ENCODE assay signal across 18 mouse cellular contexts in genomic region chr5:130294598-130294997, GRCm38 (mm10). TPM values are rescaled to one million over a fixed set of nuclear protein-coding genes. Genes with fewer than 3 reads are reported as not detected.
DNase-seq lines count a peak whose midpoint lies in the region; ATAC-seq and TF ChIP-seq lines count a peak whose summit lies in the region.
"Had no signal": no experiment of that assay in that cellular context is flagged by ENCODE, and none has a peak within 500 bp of the region (broad histone marks: within the 10 kb centered on the region; RNA-seq: fewer than 3 reads in every experiment).

No protein-coding gene starts in this region.

- no peak overlapping the region for H3K4me3 ChIP-seq in forebrain, embryonic 12.5 days (replicated peaks)
- no peak overlapping the region for H3K4me3 ChIP-seq in forebrain, embryonic 10.5 days
- H3K4me3 ChIP-seq in hindbrain, postnatal 0 days (ENCODE audit: low read length): no peak overlapping the region
- H3K4me3 ChIP-seq in hindbrain, embryonic 11.5 days (ENCODE audit: low read depth, low read length): no peak overlapping the region
- H3K4me3 ChIP-seq: heart, embryonic 13.5 days; hindbrain, embryonic 12.5 days had no signal

- DNase-seq in forebrain, embryonic 10.5 days (ENCODE audit: extremely low spot score, low spot score): no peak
- DNase-seq in hindbrain, postnatal 0 days (ENCODE audit: low spot score): no peak
- DNase-seq in hindbrain, embryonic 11.5 days (ENCODE audit: low spot score): no peak
- peak; percentile 39 for DNase-seq in right cerebral cortex, postnatal 4 days
- no peak for DNase-seq in right cerebral cortex, postnatal 14 days
- peak; percentile 51 for DNase-seq in telencephalon, adult 2 months (ENCODE audit: low read depth, low spot score)
- DNase-seq in cerebellum, adult 9-10 months: no peak
- DNase-seq: adrenal gland, postnatal 10 days; cerebellum, adult 8-10 months; cerebellum, postnatal 25 days; gastrocnemius, postnatal 36 days; heart, adult 11 months; heart, postnatal 36 days; kidney, adult 11 months had no signal

- ATAC-seq in forebrain, embryonic 12.5 days (ENCODE audit: low FRiP score): no peak
- no peak for ATAC-seq in hindbrain, postnatal 0 days
- ATAC-seq in hindbrain, embryonic 11.5 days (ENCODE audit: low FRiP score): no peak
- ATAC-seq: hindbrain, embryonic 16.5 days had no signal

- peaks cover 62% of the 10 kb centered on the region for H3K36me3 ChIP-seq in forebrain, embryonic 12.5 days (replicated peaks)
- peaks cover 93% of the 10 kb centered on the region for H3K36me3 ChIP-seq in forebrain, embryonic 10.5 days (replicated peaks)
- peaks cover 20% of the 10 kb centered on the region; the same call in 1 of the 2 replicates for H3K36me3 ChIP-seq in hindbrain, postnatal 0 days (ENCODE audit: insufficient read depth, low read length)
- no peaks in the 10 kb centered on the region for H3K36me3 ChIP-seq in hindbrain, embryonic 11.5 days (ENCODE audit: control insufficient read depth, insufficient read depth, low read length)

- H3K9ac ChIP-seq in forebrain, embryonic 12.5 days: no peak overlapping the region
- H3K9ac ChIP-seq in hindbrain, postnatal 0 days (replicated peaks; ENCODE audit: low read length): no peak overlapping the region
- no peak overlapping the region for H3K9ac ChIP-seq in hindbrain, embryonic 11.5 days (ENCODE audit: low read depth, low read length)
- H3K9ac ChIP-seq: heart, embryonic 13.5 days; hindbrain, embryonic 12.5 days had no signal

- no peak for TF ChIP-seq CTCF in hindbrain, postnatal 0 days (IDR thresholded peaks at IDR 0.05; ENCODE audit: low read depth)

- no peaks in the 10 kb centered on the region for H3K4me1 ChIP-seq in forebrain, embryonic 12.5 days
- H3K4me1 ChIP-seq in forebrain, embryonic 10.5 days: no peaks in the 10 kb centered on the region
- no peaks in the 10 kb centered on the region for H3K4me1 ChIP-seq in hindbrain, postnatal 0 days (ENCODE audit: insufficient read depth, low read length)
- no peaks in the 10 kb centered on the region for H3K4me1 ChIP-seq in hindbrain, embryonic 11.5 days (replicated peaks; ENCODE audit: control insufficient read depth, insufficient read depth, low read length)
- H3K4me1 ChIP-seq: heart, embryonic 13.5 days had no signal

- no peaks in the 10 kb centered on the region for H3K9me3 ChIP-seq in forebrain, embryonic 12.5 days
- peaks cover 7% of the 10 kb centered on the region for H3K9me3 ChIP-seq in forebrain, embryonic 10.5 days
- H3K9me3 ChIP-seq in hindbrain, postnatal 0 days (ENCODE audit: low read length): no peaks in the 10 kb centered on the region
- H3K9me3 ChIP-seq in hindbrain, embryonic 11.5 days (ENCODE audit: control insufficient read depth, low read length): 0 out of 2 replicates have a peak, but pooled peaks cover 2% of the 10 kb centered on the region
- H3K9me3 ChIP-seq: heart, embryonic 13.5 days; hindbrain, embryonic 12.5 days had no signal

- WGBS in forebrain, embryonic 12.5 days: 92% methylated on average over 6 of the region's 6 CpGs
- 96% methylated on average over 6 of the region's 6 CpGs for WGBS in forebrain, embryonic 10.5 days
- WGBS in hindbrain, postnatal 0 days: 75% methylated on average over 6 of the region's 6 CpGs
- WGBS in hindbrain, embryonic 11.5 days: 98% methylated on average over 6 of the region's 6 CpGs

- H3K4me2 ChIP-seq in forebrain, embryonic 12.5 days: no peak overlapping the region
- no peak overlapping the region for H3K4me2 ChIP-seq in hindbrain, postnatal 0 days (ENCODE audit: low read depth, low read length)
- no peak overlapping the region for H3K4me2 ChIP-seq in hindbrain, embryonic 11.5 days (replicated peaks; ENCODE audit: low read depth, low read length)
- H3K4me2 ChIP-seq: heart, embryonic 13.5 days; hindbrain, embryonic 12.5 days had no signal

- H3K27me3 ChIP-seq in forebrain, embryonic 12.5 days: no peaks in the 10 kb centered on the region
- no peaks in the 10 kb centered on the region for H3K27me3 ChIP-seq in forebrain, embryonic 10.5 days (ENCODE audit: poor library complexity, severe bottlenecking)
- no peaks in the 10 kb centered on the region for H3K27me3 ChIP-seq in hindbrain, postnatal 0 days (ENCODE audit: insufficient read depth, low read length)
- no peaks in the 10 kb centered on the region for H3K27me3 ChIP-seq in hindbrain, embryonic 11.5 days (ENCODE audit: control insufficient read depth, insufficient read depth, low read length)
- H3K27me3 ChIP-seq: heart, embryonic 13.5 days; hindbrain, embryonic 12.5 days had no signal

- 0 out of 2 replicates have a peak overlapping the region, but pooled peaks have one; percentile 13 for H3K27ac ChIP-seq in forebrain, embryonic 12.5 days
- H3K27ac ChIP-seq in forebrain, embryonic 10.5 days: no peak overlapping the region
- peak overlapping the region; percentile 42; the same call in 1 of the 2 replicates for H3K27ac ChIP-seq in hindbrain, postnatal 0 days
- H3K27ac ChIP-seq in hindbrain, embryonic 11.5 days (ENCODE audit: low read depth, low read length): no peak overlapping the region
- H3K27ac ChIP-seq: heart, embryonic 13.5 days; hindbrain, embryonic 12.5 days had no signal

RNA-seq across cellular contexts. Expression of gene Tyw1, which starts 39.2 kb away (rescaled TPM):
- polyA plus RNA-seq in forebrain, embryonic 12.5 days (2016; fragmentation: Nextera tagmentation; extraction: Ambion mirVana): 28.1 and 29.8 TPM in 2 replicates
- polyA plus RNA-seq in forebrain, embryonic 10.5 days (2016; fragmentation: Nextera tagmentation; extraction: Ambion mirVana): 32.2 and 32.5 TPM in 2 replicates
- total RNA-seq in hindbrain, postnatal 0 days (2014; rRNA removed): 20.5 and 22.7 TPM in 2 replicates
- 17.6 and 18.1 TPM in 2 replicates for polyA plus RNA-seq in hindbrain, postnatal 0 days (2015; fragmentation: Nextera tagmentation; extraction: Ambion mirVana)
- polyA plus RNA-seq in hindbrain, embryonic 11.5 days (2014; fragmentation: Nextera tagmentation; extraction: Ambion mirVana): 29.1 and 29.9 TPM in 2 replicates

RNA-seq across cellular contexts. Expression of gene Sbds, which starts 39.3 kb away (rescaled TPM):
- polyA plus RNA-seq in forebrain, embryonic 12.5 days (2016; fragmentation: Nextera tagmentation; extraction: Ambion mirVana): 74.9 and 76.2 TPM in 2 replicates
- 69.5 and 76.7 TPM in 2 replicates for polyA plus RNA-seq in forebrain, embryonic 10.5 days (2016; fragmentation: Nextera tagmentation; extraction: Ambion mirVana)
- total RNA-seq in hindbrain, postnatal 0 days (2014; rRNA removed): 14.9 and 21.5 TPM in 2 replicates
- polyA plus RNA-seq in hindbrain, postnatal 0 days (2015; fragmentation: Nextera tagmentation; extraction: Ambion mirVana): 52.3 and 57.2 TPM in 2 replicates
- 75.3 and 76.0 TPM in 2 replicates for polyA plus RNA-seq in hindbrain, embryonic 11.5 days (2014; fragmentation: Nextera tagmentation; extraction: Ambion mirVana)

Comparison
In these comparisons a context has a peak if more than half of its experiments do, and no peak if none do; other contexts are left out.
1. H3K27ac ChIP-seq: peak in forebrain, embryonic 12.5 days (single experiment) and hindbrain, postnatal 0 days (single experiment); none in forebrain, embryonic 10.5 days (single experiment) and hindbrain, embryonic 11.5 days (single experiment).
2. DNase-seq: peak in right cerebral cortex, postnatal 4 days (single experiment) and telencephalon, adult 2 months (single experiment); none in forebrain, embryonic 10.5 days (single experiment), hindbrain, postnatal 0 days (single experiment), hindbrain, embryonic 11.5 days (single experiment), right cerebral cortex, postnatal 14 days (single experiment) and cerebellum, adult 9-10 months (single experiment).